Mouse (Mus musculus) 416B (cell line): ENCODE data around the gene Marveld2.

ENCODE experiments used
- DNase-seq: peaks from one replicate; pipeline ENCODE4 v3.0.0; 2011; ENCODE audit warnings: low read depth

Gene Marveld2

DNA sequence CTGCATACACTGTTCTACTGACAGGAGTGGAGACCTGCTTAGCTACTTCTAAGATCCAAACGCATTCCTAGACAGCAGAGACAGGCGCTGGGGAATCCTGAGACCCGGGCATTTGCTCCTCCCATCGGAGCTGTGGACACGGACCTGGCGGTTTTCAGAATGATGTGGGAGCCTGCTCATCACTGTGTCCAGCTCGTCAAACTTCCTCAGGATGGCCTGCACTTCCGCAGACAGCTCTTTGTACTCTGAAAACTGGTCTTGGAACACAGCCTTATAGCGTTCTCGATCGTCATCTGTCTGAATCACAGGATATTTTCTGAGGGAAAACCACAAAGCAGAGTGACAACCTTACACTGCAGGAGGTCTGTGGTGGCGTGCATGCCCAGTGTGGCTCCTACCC is 16.5 kb downstream of the Marveld2 start:
- DNase-seq, result peak; percentile 21

- no peak for DNase-seq
Measured at GRCm38 (mm10) chr13:100597284-100597683, 19.5 kb downstream of the Marveld2 start.

GRCm38 (mm10) chr13:100595552-100595885 is 21.3 kb downstream of the Marveld2 start:
- DNase-seq, result no peak

DNA sequence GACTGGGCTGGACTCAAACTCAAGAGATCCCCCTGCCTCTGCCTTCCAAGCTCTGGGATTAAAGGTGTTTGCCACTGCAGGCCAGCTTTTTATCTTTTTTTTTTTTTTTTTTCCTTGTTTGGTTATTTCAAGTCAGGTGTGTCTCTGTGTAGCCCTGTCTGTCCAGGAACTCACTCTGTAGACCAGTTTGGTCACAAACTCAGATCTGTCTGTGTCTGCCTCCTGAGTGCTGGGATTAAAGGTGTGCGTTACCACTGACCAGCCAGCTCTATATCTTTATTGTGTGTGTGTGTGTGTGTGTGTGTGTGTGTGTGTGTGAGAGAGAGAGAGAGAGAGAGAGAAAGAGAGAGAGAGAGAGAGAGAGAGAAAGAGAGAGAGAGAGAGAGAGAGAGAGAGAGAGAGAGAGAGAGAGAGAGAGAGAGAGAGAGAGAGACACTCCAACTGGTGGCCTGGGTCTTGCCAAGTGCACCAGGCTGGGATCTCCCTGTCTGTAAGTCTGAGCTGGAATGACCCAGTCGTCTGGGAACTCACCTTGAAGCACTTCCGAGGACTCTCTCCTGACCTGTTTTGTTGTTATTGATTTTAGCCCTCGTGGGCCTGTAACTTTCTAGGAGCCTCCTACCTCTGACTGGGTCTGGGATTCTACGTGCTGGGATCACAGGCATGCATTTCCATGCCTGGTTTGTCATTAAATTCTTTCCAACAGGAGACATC is 21.8 kb downstream of the Marveld2 start:
- no peak for DNase-seq

- peak; percentile 73 for DNase-seq
Measured at GRCm38 (mm10) chr13:100594041-100594792, 22.6 kb downstream of the Marveld2 start.

GRCm38 (mm10) chr13:100588646-100589045 is 28.1 kb downstream of the Marveld2 start:
- no peak for DNase-seq

DNA sequence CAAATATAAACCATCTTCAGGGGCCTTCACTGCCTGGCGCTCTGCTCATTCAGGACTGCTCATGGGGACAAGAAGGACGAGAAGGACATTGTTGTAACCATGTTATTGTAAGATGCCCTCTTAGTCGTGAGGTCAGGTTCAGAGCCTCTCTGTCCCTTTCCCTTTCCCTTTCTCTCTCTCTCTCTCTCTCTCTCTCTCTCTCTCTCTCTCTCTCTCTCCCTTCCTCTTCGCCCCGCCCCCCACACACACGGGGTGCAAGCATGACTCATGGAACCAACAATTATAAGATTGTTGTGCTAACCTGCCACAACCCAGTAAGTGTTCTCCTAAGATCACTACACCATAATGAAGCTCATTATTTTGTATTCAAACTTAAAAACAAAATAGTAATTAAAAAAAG is 34.6 kb downstream of the Marveld2 start:
- peak; percentile 75 for DNase-seq

DNA sequence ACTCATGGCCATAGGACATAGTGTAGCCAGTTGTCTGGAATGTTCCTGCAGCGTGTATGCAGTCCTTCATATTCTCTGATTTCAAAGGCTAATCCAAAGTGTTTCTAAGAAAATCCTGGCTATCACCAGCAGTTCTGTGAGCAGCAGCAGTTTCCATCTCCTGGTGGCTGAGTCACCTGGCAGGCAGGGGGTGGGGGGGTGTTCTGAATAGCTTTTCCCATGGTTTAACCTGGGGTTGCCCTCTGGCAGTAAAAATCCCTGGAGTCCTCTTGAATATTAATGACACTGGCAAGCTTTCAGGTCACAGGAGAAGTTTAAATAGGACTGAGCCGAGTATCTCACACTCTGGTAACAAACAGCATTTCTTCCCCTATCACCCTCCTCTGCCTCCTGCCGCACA is 35.1 kb downstream of the Marveld2 start:
- no peak for DNase-seq

GRCm38 (mm10) chr13:100579951-100580350 is 36.8 kb downstream of the Marveld2 start:
- DNase-seq, result peak; percentile 55

GRCm38 (mm10) chr13:100579220-100579619 is 37.6 kb downstream of the Marveld2 start:
- DNase-seq, result no peak

DNA sequence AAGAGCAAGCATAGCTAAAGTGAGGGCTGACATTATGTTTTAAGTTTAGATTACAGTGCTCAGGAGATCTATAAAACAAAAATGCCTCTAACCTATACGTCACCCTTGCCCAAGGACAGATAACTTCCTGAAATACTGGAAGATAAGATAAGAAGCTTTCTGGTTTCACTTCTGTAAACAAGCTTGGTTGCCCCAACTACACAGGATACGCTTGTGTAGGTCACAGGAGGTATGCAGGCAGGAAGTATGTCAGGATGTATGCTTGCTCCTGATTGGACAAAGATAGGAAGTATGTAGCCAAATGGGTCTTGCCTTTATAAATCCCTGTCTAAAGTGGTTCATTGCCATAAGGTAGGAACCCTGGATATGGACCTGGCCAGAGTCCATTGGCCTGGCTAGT is 40.8 kb downstream of the Marveld2 start:
- DNase-seq, result peak; percentile 97

GRCm38 (mm10) chr13:100570713-100571112 is 46.1 kb downstream of the Marveld2 start:
- peak; percentile 77 for DNase-seq

DNA sequence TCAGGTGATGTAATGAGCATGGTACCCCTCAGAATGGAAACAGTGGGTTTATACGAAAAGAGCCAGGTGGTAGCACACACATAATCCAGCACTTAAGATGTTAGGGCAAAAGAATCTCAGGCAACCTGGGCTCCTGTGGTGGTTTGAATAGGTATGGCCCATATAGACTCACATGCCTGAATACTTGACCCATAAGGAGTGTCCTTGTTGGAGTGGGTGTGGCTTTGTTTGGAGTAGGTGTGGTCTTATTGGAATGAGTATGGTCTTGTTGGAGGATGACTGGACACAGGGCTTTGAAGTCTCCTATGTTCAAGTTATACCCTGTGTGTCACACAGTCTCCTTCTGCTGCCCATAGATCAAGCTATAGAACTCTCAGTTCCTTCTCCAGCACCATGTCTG is 48.4 kb downstream of the Marveld2 start:
- no peak for DNase-seq

DNA sequence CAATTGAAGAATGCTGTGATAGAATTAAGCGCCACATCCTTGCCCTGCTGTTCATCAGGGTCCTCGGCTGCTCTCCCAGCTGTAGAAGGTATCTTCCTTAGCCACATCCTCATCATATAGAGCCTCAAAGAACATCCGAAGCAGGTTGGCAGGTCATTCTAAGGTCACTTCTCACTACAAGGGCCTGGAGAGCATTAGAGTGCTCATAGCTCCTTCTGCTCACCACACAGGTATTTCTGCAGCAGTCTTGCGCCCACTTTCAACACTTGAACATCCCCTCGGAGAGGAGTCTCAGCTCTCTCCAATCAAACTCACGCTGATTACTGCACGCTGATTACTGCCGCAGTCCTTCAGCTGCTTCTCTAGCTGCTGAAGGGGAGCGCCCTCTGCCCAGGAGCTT is 57.3 kb downstream of the Marveld2 start:
- no peak for DNase-seq

DNA sequence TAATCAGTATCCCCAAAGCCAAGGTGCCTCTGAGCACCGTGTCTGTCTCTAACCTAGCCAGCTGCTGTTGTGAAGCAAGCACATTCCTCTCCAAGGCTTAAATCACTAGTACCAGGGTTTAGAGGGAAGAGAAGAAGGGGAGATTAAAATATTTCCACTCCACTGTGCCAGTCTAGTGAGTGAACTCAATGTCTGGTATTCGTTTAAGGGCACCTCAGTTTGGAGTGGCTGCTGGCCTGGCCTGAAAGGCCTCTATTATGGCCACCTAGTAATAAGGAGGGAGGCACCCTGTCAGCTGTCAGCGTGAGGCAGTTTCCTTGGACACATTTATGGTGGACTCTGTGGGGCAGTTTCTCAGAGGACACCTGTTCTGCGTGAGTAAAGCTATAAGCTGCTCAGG is 59.8 kb downstream of the Marveld2 start:
- no peak for DNase-seq

DNA sequence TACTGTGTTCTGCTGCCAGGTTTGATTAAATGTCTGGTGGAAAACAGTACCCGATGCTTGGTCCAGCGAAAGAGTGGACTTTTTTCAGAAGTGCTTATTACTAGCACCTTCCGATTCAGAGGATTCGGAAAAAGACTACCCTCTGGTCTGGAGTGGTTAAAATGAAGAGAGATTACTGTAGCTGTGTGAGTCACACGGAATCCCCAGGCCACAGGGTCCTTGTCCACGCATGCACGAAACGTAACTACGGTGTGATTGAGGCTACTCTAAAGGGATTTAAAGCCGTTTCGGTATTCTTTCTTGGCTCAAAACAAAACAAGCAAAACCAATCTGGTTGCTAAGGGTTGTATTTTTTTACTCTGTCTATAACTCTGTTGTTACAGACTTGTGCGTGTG is 63.7 kb downstream of the Marveld2 start:
- peak; percentile 49 for DNase-seq

GRCm38 (mm10) chr13:100552369-100553041 is 64.3 kb downstream of the Marveld2 start, which contains the start of gene Ocln:
TSS of gene Ocln (minus strand) at chr13:100552718.
- DNase-seq, result peak; percentile 42

- DNase-seq, result no peak
Measured at GRCm38 (mm10) chr13:100552009-100552368, 64.8 kb downstream of the Marveld2 start.

- DNase-seq, result peak; percentile 16
Measured at GRCm38 (mm10) chr13:100551371-100552008, 65.3 kb downstream of the Marveld2 start.

GRCm38 (mm10) chr13:100547269-100547668 is 69.5 kb downstream of the Marveld2 start:
- no peak for DNase-seq
